Mouse (Mus musculus) bone marrow, adult 2 months (tissue): Measurements from ENCODE around the gene Cyld. TPM values are rescaled to one million over a fixed set of nuclear protein-coding genes. Genes with fewer than 3 reads are reported as not detected.
"Not testable (repeated sequence)": the region's sequence is repeated elsewhere in the genome, so short reads cannot be mapped to it uniquely, and the experiment has no call there.

Experiments used
- H3K27ac ChIP-seq: fragments of 200-500 bp; 2 replicates; pipeline ENCODE4 v1.5.1; 2012; ENCODE audit warnings: low read depth, mild to moderate bottlenecking, control low read depth, inconsistent platforms, low read length; ENCODE audit not compliant: control insufficient read depth, poor library complexity, insufficient read depth
- H3K4me1 ChIP-seq: fragments of 200-500 bp; 2 replicates; pipeline ENCODE4 v1.6.1; 2011; ENCODE audit warnings: low read length; ENCODE audit not compliant: control insufficient read depth, insufficient read depth
- H3K4me3 ChIP-seq: fragments of 200-500 bp; replicated peaks from 2 replicates; pipeline ENCODE3; 2011; ENCODE audit warnings: mild to moderate bottlenecking, low read depth, low read length, control low read depth; ENCODE audit not compliant: control insufficient read depth
- CTCF ChIP-seq: fragments of 200-500 bp; IDR thresholded peaks from 2 replicates; pipeline ENCODE4 v1.5.1; 2011; ENCODE audit warnings: low read length, control low read depth; ENCODE audit not compliant: control insufficient read depth, insufficient read depth
- POLR2A ChIP-seq: fragments of 200-500 bp; IDR thresholded peaks from 2 replicates; pipeline ENCODE4 v1.6.1; 2011; ENCODE audit warnings: low read depth, mild to moderate bottlenecking, control low read depth, low read length, borderline replicate concordance; ENCODE audit not compliant: control insufficient read depth
- WGBS: fragments of 180-500 bp; shearing (Covaris S2); methylation state at CpG from one replicate; pipeline ENCODE4 v1.1.7; 2018; 5-methylcytosine and 5-hydroxymethylcytosine counted together
- polyA plus RNA-seq: library from polyadenylated mRNA; stranded (reverse); fragments of >200 nt; gene quantifications from 2 replicates; pipeline ENCODE4 v1.2.4, GENCODE M21; 2011; ENCODE audit warnings: low replicate concordance; ENCODE audit not compliant: missing spikeins, insufficient read depth, insufficient read length

Cyld gene
- polyA plus RNA-seq, 1 experiment, result 7.5 TPM

GRCm38 (mm10) chr8:88783722-88784121 lies 86.9 kb downstream of the Cyld start:
- WGBS, result 76% methylated on average over 1 of the region's 1 CpGs
- H3K27ac ChIP-seq, result no peak overlapping the region
- TF ChIP-seq POLR2A, result no peak
- TF ChIP-seq CTCF, result no peak
- H3K4me3 ChIP-seq, result no peak overlapping the region
- no peaks in the 10 kb centered on the region for H3K4me1 ChIP-seq

- H3K27ac ChIP-seq, H3K4me1 ChIP-seq, H3K4me3 ChIP-seq: not testable (repeated sequence)
- 63% methylated on average over 3 of the region's 3 CpGs for WGBS
Measured at GRCm38 (mm10) chr8:88788335-88788734, 91.5 kb downstream of the Cyld start.

GRCm38 (mm10) chr8:88792691-88793323 lies 96.0 kb downstream of the Cyld start:
- Histone ChIP-seq H3K4me1 (no peaks in the 10 kb centered on the region), H3K27ac (no peak overlapping the region), H3K4me3 (no peak overlapping the region)
- TF ChIP-seq POLR2A, result no peak
- no peak for TF ChIP-seq CTCF
- WGBS, result 77% methylated on average over 8 of the region's 8 CpGs

GRCm38 (mm10) chr8:88793324-88793722 lies 96.5 kb downstream of the Cyld start:
- Histone ChIP-seq H3K4me3 (no peak overlapping the region), H3K4me1 (no peaks in the 10 kb centered on the region), H3K27ac (no peak overlapping the region)
- WGBS, result 86% methylated on average over 9 of the region's 9 CpGs
- TF ChIP-seq CTCF, result no peak

GRCm38 (mm10) chr8:88793746-88794614 lies 97.2 kb downstream of the Cyld start:
- H3K27ac ChIP-seq, result no peak overlapping the region
- TF ChIP-seq POLR2A, result no peak
- no peak for TF ChIP-seq CTCF

GRCm38 (mm10) chr8:88794615-88794907 lies 97.7 kb downstream of the Cyld start:
- TF ChIP-seq POLR2A (no peak), CTCF (no peak)
- H3K4me1 ChIP-seq, result no peaks in the 10 kb centered on the region
- 78% methylated on average over 7 of the region's 7 CpGs for WGBS
- no peak overlapping the region for H3K27ac ChIP-seq
- no peak overlapping the region for H3K4me3 ChIP-seq

More at GRCm38 (mm10) chr8:88793746-88794614, 97.2 kb downstream of the Cyld start:
- Histone ChIP-seq H3K4me3 (no peak overlapping the region), H3K4me1 (no peaks in the 10 kb centered on the region)
- WGBS, result 85% methylated on average over 24 of the region's 24 CpGs

GRCm38 (mm10) chr8:88795896-88796295 lies 99.1 kb downstream of the Cyld start:
- 79% methylated on average over 5 of the region's 5 CpGs for WGBS
- H3K27ac ChIP-seq, result no peak overlapping the region
- H3K4me3 ChIP-seq, result no peak overlapping the region
- TF ChIP-seq CTCF, result no peak
- no peaks in the 10 kb centered on the region for H3K4me1 ChIP-seq

- no peak overlapping the region for H3K27ac ChIP-seq
- 89% methylated on average over 9 of the region's 9 CpGs for WGBS
- no peak for TF ChIP-seq CTCF
- no peak for TF ChIP-seq POLR2A
- H3K4me1 ChIP-seq, result no peaks in the 10 kb centered on the region
- H3K4me3 ChIP-seq, result no peak overlapping the region
Measured at GRCm38 (mm10) chr8:88796651-88797050, 99.8 kb downstream of the Cyld start.

Other genes starting within 250 kb of the Cyld start
- not detected in 2 replicates for gene Nkd1, start 175.7 kb upstream of the Cyld start, polyA plus RNA-seq
- 7.9 and 18.6 TPM in 2 replicates for gene Snx20, start 60.9 kb upstream of the Cyld start, polyA plus RNA-seq
- 2.6 TPM in 1 of 2 replicates, not detected in the other for gene Nod2, start 49.7 kb upstream of the Cyld start, polyA plus RNA-seq